Mouse (Mus musculus) urinary bladder, postnatal 25 days (tissue): ENCODE measurements around the gene Zfp605.
A peak's percentile ranks its signal among the peaks of the same experiment; 100 is the strongest.
"Not testable (repeated sequence)": the region's sequence is repeated elsewhere in the genome, so short reads cannot be mapped to it uniquely, and the experiment has no call there.

Source experiments
- DNase-seq: peaks from one replicate; pipeline ENCODE4 v3.0.0; 2022; ENCODE audit warnings: low spot score

The Zfp605 gene

GRCm38 (mm10) chr5:110107581-110108304 lies 2.1 kb upstream of the Zfp605 start, which contains the start of gene Gtpbp6:
Gtpbp6 (minus strand) TSS chr5:110108197.
- peak; percentile 90 for DNase-seq

DNA sequence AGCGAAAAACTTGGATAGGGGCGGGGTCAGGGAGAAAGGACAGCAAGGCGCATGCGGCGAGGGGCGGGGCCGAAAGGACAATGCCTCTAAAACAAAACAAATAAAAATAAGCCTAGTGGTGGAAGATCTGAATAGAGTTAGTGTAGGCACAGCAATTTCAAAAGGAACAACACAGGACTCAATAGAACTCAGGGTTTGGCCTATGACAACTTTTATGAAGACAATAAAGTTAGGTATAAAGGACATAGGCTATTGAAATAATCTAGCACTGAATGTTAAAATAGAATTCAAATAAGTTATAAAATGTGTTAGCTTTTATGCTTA lies 1.6 kb upstream of the Zfp605 start:
- DNase-seq = no peak

GRCm38 (mm10) chr5:110122380-110122779 lies 12.5 kb downstream of the Zfp605 start:
- DNase-seq = not testable (repeated sequence)

DNA sequence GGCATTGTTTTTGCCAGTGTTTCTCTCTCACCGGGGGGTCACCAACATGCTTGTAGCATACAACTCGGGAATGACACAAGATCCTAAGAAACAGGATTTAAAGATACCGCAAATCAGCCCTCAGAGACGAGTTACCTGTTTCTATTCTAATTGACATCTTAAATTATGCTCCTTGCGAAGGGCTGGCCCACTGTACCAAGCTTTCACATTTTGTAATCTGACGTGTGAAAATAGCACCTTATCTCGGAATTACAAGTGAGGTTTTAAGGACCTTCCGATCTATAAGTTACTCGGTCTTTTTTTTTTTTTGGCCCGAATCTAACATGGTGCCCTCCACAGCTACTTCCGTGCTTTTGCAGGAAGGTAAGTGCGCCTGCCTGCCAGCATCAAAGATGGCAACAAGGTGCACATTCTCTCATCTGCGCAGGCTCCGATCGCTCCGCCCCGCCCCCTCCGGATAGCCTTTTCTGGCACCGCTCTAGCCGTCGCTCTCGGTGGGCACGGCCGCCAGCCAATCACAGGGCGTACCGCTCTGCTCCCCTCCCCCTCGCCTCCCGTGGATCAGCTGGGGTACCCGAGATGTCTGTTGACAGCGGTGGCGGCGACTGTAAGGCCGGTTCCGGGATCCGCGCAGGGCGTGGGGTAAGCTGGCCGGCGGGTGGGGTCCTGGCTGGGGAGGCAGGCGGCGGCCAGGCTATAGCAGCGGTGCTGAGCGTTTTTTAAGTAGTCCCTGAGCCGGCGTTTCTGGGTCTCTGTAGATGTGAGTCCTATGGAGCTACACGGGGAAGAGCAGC lies 25.6 kb downstream of the Zfp605 start, which contains the start of gene Chfr:
TSS of gene Chfr (plus strand) at position 550 of the 794 bp plus-strand sequence.
- peak; percentile 99 for DNase-seq

DNA sequence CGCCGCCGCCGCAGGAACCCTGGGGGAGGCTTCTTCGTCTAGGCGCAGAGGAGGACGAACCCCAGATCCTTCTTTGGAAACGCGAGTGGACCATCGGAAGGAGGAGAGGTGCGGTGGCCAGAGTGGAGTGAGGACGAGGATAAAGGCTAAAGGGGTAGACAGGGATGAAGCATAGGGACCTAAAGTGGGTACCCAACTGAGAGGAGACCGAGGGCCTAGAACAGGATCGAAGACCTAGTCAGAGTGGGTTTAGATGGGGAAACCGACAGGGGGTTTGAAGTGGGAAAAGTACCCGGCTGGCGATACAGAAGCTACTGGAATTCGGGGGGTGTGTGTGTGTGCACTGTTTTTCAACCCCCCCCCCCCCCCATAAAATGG lies 26.2 kb downstream of the Zfp605 start:
- DNase-seq = no peak

- no peak for DNase-seq
These were observed 27.9 kb downstream of the Zfp605 start for GRCm38 (mm10) chr5:110137816-110138215.

DNA sequence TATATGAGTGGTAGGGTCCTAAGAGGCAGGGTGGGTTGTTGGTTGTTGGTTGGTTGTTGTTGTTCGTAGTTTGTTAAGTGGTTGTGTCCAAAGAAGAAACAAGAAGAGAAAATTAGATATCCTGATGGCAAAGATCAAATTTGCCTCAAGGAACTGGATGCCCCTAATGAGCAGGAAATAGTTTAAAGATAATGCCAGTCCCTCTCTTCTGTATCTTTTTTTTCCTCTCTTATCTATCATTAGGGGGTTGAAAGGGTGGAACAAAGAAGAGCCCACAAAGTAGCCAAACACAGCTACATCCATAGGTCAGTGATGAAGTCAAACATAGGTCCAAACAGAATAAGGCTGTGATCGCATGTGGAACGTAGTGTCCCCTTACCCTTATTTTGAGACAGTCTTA lies 29.4 kb downstream of the Zfp605 start:
- no peak for DNase-seq

GRCm38 (mm10) chr5:110140424-110140823 lies 30.5 kb downstream of the Zfp605 start:
- DNase-seq = no peak

DNA sequence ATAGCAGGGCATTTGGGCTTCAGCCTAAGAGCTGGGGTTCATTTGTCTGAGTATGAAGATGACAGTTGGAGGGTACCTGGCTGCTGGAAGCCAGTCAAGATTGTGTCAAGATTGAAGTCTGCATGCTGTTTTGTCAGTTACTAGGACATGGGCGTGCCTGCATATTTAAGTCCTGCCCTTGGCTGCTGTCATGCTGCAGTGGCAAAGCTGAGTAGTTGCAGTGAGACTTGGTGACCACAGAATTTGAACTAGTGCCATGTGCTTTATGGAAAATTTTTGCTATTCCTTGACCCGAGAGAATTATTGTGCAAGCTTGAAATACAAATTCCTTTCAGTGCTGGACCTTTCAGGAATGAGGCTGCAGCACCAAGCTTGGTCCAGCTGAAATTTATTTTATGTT lies 32.4 kb downstream of the Zfp605 start:
- DNase-seq = no peak

- no peak for DNase-seq
These were observed 33.1 kb downstream of the Zfp605 start for GRCm38 (mm10) chr5:110143007-110143406.

GRCm38 (mm10) chr5:110169374-110169773 lies 59.5 kb downstream of the Zfp605 start:
- no peak for DNase-seq

DNA sequence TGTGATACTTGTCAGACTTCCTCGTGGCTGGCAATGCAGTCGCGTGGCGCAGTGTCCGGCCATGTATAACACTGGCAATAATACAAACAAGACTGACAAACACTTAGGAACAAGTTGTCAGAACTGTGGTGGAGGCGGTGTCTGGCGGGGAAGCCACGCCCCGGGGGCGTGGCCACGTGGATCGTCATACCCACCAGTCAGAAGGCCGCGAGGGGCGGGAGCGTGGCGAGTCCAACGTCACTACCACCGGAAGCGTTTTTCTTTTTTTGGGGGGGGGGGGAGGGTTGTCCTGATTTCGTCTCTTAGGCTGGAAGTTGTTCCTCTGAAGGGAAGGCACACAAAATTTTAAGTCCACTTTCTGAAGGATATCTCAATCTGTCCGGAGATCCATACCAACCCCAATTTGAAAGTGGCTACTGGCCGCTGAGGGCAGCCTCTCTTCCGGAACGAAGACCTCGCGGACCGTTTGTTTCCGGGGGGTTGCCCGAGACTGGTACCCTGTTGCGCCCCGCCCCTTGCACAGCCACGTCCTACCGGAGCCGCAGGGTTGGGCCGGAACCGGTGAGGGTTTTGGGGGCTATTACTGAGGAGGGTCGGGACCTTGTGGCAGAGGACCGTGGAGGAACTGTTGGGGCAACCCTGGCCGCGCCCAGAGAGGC lies 66.6 kb downstream of the Zfp605 start, which contains the start of gene Golga3:
TSS of gene Golga3 (plus strand) at position 340 of the 659 bp plus-strand sequence.
- DNase-seq = peak; percentile 83

DNA sequence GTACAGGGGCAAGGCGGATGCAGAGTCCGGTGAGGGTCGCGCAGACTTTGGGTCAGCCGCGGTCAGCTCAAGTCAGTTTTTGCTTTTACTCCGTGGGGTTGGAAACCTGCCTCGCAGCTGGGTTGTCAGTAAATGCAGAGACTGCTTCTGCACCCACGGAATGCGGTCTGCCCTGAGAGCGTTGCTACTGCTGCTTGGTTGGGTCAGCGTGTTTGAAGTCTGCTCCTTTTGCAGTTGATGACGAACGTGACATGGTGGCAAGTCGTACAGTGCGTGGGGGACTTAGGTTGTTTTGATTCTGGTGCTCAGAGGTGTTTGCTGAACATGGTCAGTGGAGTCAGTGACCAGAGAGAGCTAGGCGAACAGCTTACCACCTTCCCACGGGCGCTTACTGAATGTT lies 67.1 kb downstream of the Zfp605 start:
- no peak for DNase-seq

- DNase-seq = no peak
These were observed 68.7 kb downstream of the Zfp605 start for GRCm38 (mm10) chr5:110178628-110179027.
